Mouse (Mus musculus) ES-E14 (cell line): ENCODE data around the gene Tubgcp3. TPM values are rescaled to one million over a fixed set of nuclear protein-coding genes. Genes with fewer than 3 reads are reported as not detected.

Source experiments
- DNase-seq: peaks from one replicate; pipeline ENCODE4 v3.0.0-alpha.2; 2013; ENCODE audit warnings: low read depth, low spot score
- H3K27ac ChIP-seq: 2 replicates; pipeline ENCODE4 v1.5.1; 2012; ENCODE audit warnings: low read depth, mild to moderate bottlenecking, low read length, moderate library complexity, mixed read lengths; ENCODE audit not compliant: poor library complexity, insufficient read depth, severe bottlenecking
- H3K36me3 ChIP-seq: 2 replicates; pipeline ENCODE4 v1.6.1; 2012; ENCODE audit warnings: mild to moderate bottlenecking, low read length, moderate library complexity, mixed read lengths; ENCODE audit not compliant: control insufficient read depth, poor library complexity, insufficient read depth, severe bottlenecking
- H3K4me1 ChIP-seq, 2 experiments: fragments of 150-350 bp in 1 of 2; sonication (generic) in 1 of 2; 2 replicates each; pipeline ENCODE4 v1.6.1; 2012; ENCODE audit warnings: low read length in 2 of 2, mild to moderate bottlenecking in 1 of 2, mixed read lengths in 1 of 2; ENCODE audit not compliant: control insufficient read depth in 2 of 2, insufficient read depth in 2 of 2, poor library complexity in 1 of 2
- H3K4me3 ChIP-seq, 2 experiments: fragments of 150-350 bp in 1 of 2; sonication (generic) in 1 of 2; 2 replicates each; pipeline ENCODE4 v1.5.1; 2012; ENCODE audit warnings: low read length in 2 of 2, low read depth in 1 of 2, mild to moderate bottlenecking in 1 of 2, mixed read lengths in 1 of 2; ENCODE audit not compliant: insufficient read depth in 1 of 2, poor library complexity in 1 of 2, severe bottlenecking in 1 of 2
- H3K9ac ChIP-seq: 2 replicates; pipeline ENCODE4 v1.6.1; 2012; ENCODE audit warnings: low read depth, mild to moderate bottlenecking, low read length, mixed read lengths; ENCODE audit not compliant: poor library complexity, insufficient read depth, severe bottlenecking
- H3K9me3 ChIP-seq: fragments of 150-350 bp; sonication (generic); 2 replicates; pipeline ENCODE4 v1.6.1; 2012; ENCODE audit warnings: low read depth, mild to moderate bottlenecking, low read length; ENCODE audit not compliant: control insufficient read depth, insufficient read depth
- CHD2 ChIP-seq: IDR thresholded peaks from 2 replicates; pipeline ENCODE4 v1.6.1; 2014; ENCODE audit warnings: mild to moderate bottlenecking, low read depth, low read length, inconsistent platforms
- HCFC1 ChIP-seq: IDR thresholded peaks from 2 replicates; pipeline ENCODE4 v1.6.1; 2012; ENCODE audit warnings: low read length, inconsistent platforms, borderline replicate concordance; ENCODE audit not compliant: insufficient read depth
- MAFK ChIP-seq: IDR thresholded peaks from 2 replicates; pipeline ENCODE4 v1.6.1; 2014; ENCODE audit warnings: mild to moderate bottlenecking, low read depth, low read length, inconsistent platforms; ENCODE audit not compliant: insufficient read depth
- ZC3H11A ChIP-seq: IDR thresholded peaks from 2 replicates; pipeline ENCODE4 v1.6.1; 2012; ENCODE audit warnings: low read depth, mild to moderate bottlenecking, inconsistent platforms, low read length, borderline replicate concordance
- ZNF384 ChIP-seq: IDR thresholded peaks from 2 replicates; pipeline ENCODE4 v1.6.1; 2012; ENCODE audit warnings: low read depth, low read length, inconsistent platforms
- in situ Hi-C, 2 experiments: fragments of 600-800 bp; cut with MboI; formaldehyde crosslinking; loops; one replicate each; pipeline ENCODE4 v1.15.1; 2025; ENCODE audit warnings: low sequenced_read_pairs in 2 of 2, inconsistent platforms in 1 of 2; ENCODE audit not compliant: unreplicated experiment in 2 of 2
- total RNA-seq: library from RNA; depleted of rRNA; stranded (reverse); fragments of 300-350 nt; gene quantifications from 2 replicates; pipeline ENCODE4 v1.2.3, GENCODE M21; 2012

Gene Tubgcp3
- total RNA-seq, 1 experiment = 24.5 TPM

- TF ChIP-seq CHD2 = no peak
- no peak for TF ChIP-seq ZNF384
- no peak for TF ChIP-seq ZC3H11A
- no peak for TF ChIP-seq HCFC1
- TF ChIP-seq MAFK = no peak
- no peak overlapping the region for H3K9ac ChIP-seq
- H3K36me3 ChIP-seq = peaks cover 2% of the 10 kb centered on the region; the same call in 1 of the 2 replicates
- H3K4me1 ChIP-seq = no peaks in the 10 kb centered on the region
- no peaks in the 10 kb centered on the region for H3K9me3 ChIP-seq
- DNase-seq = no peak
- no peak overlapping the region for H3K4me3 ChIP-seq
- H3K27ac ChIP-seq = no peak overlapping the region
- in situ Hi-C loops = no loop called here
Observed at GRCm38 (mm10) chr8:12662375-12663104, 9.5 kb downstream of the Tubgcp3 start.

- 0 out of 4 replicates have a peak, but pooled peaks cover 0 to 3% of the 10 kb centered on the region in 2 experiments for H3K4me1 ChIP-seq
- no peak overlapping the region for H3K9ac ChIP-seq
- TF ChIP-seq ZNF384 (no peak), MAFK (no peak), ZC3H11A (no peak), CHD2 (no peak), HCFC1 (no peak)
- in situ Hi-C loops = no loop called here
- H3K9me3 ChIP-seq = no peaks in the 10 kb centered on the region
- DNase-seq = no peak
- no peak overlapping the region for H3K27ac ChIP-seq
- no peak overlapping the region for H3K4me3 ChIP-seq
- peaks cover 29% of the 10 kb centered on the region for H3K36me3 ChIP-seq
Observed at GRCm38 (mm10) chr8:12657411-12657810, 14.6 kb downstream of the Tubgcp3 start.

- no peak overlapping the region for H3K27ac ChIP-seq
- no peak overlapping the region for H3K4me3 ChIP-seq
- TF ChIP-seq CHD2 = no peak
- TF ChIP-seq MAFK = no peak
- no peak for TF ChIP-seq ZC3H11A
- no peak for TF ChIP-seq HCFC1
- no peak for TF ChIP-seq ZNF384
- H3K4me1 ChIP-seq = peaks cover 0 to 2% of the 10 kb centered on the region in 2 experiments; a peak in 1 of 4 replicates
- no peak overlapping the region for H3K9ac ChIP-seq
- peaks cover 34% of the 10 kb centered on the region for H3K36me3 ChIP-seq
- in situ Hi-C loops = no loop called here
- DNase-seq = no peak
- H3K9me3 ChIP-seq = no peaks in the 10 kb centered on the region
Observed at GRCm38 (mm10) chr8:12651246-12651645, 20.8 kb downstream of the Tubgcp3 start.

- H3K9ac ChIP-seq = no peak overlapping the region
- TF ChIP-seq ZNF384 (no peak), ZC3H11A (no peak), MAFK (no peak), HCFC1 (no peak), CHD2 (no peak)
- H3K36me3 ChIP-seq = peaks cover 30% of the 10 kb centered on the region
- H3K27ac ChIP-seq = no peak overlapping the region
- in situ Hi-C loops = no loop called here
- H3K9me3 ChIP-seq = no peaks in the 10 kb centered on the region
- H3K4me1 ChIP-seq = peaks cover 0 to 5% of the 10 kb centered on the region in 2 experiments; a peak in 1 of 4 replicates
- no peak overlapping the region for H3K4me3 ChIP-seq
- no peak for DNase-seq
Observed at GRCm38 (mm10) chr8:12650495-12650894, 21.6 kb downstream of the Tubgcp3 start.
